Mouse (Mus musculus) lung, adult 2 months (tissue): ENCODE data around the gene Cbr2.
A peak's percentile ranks its signal among the peaks of the same experiment; 100 is the strongest.
"Not testable (repeated sequence)": the region's sequence is repeated elsewhere in the genome, so short reads cannot be mapped to it uniquely, and the experiment has no call there.

ENCODE experiments used
- CTCF ChIP-seq: fragments of 200-500 bp; IDR thresholded peaks from 2 replicates; pipeline ENCODE4 v1.5.1; 2011; ENCODE audit warnings: mild to moderate bottlenecking, low read length, control low read depth; ENCODE audit not compliant: insufficient read depth
- POLR2A ChIP-seq: fragments of 200-500 bp; IDR thresholded peaks from 2 replicates; pipeline ENCODE4 v1.6.1; 2011; ENCODE audit warnings: low read depth, mild to moderate bottlenecking, control low read depth, low read length, borderline replicate concordance; ENCODE audit errors: extremely low read depth

- TF ChIP-seq POLR2A, result peak; percentile 85; the same call in 1 of the 2 replicates
- not testable (repeated sequence) for TF ChIP-seq CTCF
Measured at GRCm38 (mm10) chr11:120729432-120730050, 2.4 kb downstream of the Cbr2 start.
